Mouse (Mus musculus): ENCODE data around the gene Arfgap3. TPM values are rescaled to one million over a fixed set of nuclear protein-coding genes. Genes with fewer than 3 reads are reported as not detected.

Arfgap3 gene
- polyA plus RNA-seq, 1 experiment from 2014 or later = 15.4 TPM

DNA sequence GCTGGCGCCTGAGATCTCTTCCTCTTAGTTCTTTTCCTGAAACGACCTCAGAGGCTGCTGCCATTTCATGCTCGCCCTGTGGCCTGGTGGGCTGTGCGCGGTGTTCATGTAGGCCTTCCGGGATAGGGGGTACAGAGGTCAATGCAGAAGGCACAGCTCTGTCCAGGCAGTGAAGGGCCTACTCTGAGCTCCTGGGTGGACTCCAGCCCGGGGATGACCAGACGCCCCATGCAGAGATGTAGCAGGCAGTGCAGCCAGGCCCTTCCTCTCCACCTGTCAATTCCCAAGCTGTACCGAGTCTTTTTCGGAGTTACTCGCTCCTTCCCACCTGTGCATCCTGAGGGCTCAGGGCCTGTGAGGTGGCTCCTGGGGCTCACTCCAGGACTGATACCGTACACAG lies 43.9 kb downstream of the Arfgap3 start:
- Histone ChIP-seq H3K36me3 (replicated peaks) (peaks cover 43% of the 10 kb centered on the region), H3K4me1 (replicated peaks) (peaks cover 40% of the 10 kb centered on the region), H3K27me3 (no peaks in the 10 kb centered on the region), H3K9ac (no peak overlapping the region), H3K9me3 (replicated peaks) (no peaks in the 10 kb centered on the region), H3K27ac (replicated peaks) (0 out of 2 replicates have a peak overlapping the region, but pooled peaks have one; percentile 14), H3K4me3 (replicated peaks) (no peak overlapping the region), H3K4me2 (no peak overlapping the region)
- no peak for ATAC-seq (ENCODE audit: insufficient read depth)
- WGBS (ENCODE audit: insufficient replicate concordance) = 82% methylated on average over 12 of the region's 12 CpGs

GRCm38 (mm10) chr15:83305192-83305921 lies 44.7 kb downstream of the Arfgap3 start:
- Histone ChIP-seq H3K9ac (no peak overlapping the region), H3K4me3 (replicated peaks) (no peak overlapping the region), H3K27me3 (no peaks in the 10 kb centered on the region), H3K4me1 (replicated peaks) (peaks cover 45% of the 10 kb centered on the region), H3K27ac (replicated peaks) (peak overlapping the region; percentile 35; the same call in 1 of the 2 replicates), H3K36me3 (replicated peaks) (peaks cover 40% of the 10 kb centered on the region), H3K9me3 (replicated peaks) (no peaks in the 10 kb centered on the region), H3K4me2 (no peak overlapping the region)
- no peak for ATAC-seq (ENCODE audit: insufficient read depth)
- 70% methylated on average over 12 of the region's 12 CpGs for WGBS (ENCODE audit: insufficient replicate concordance)

GRCm38 (mm10) chr15:83304804-83305191 lies 45.2 kb downstream of the Arfgap3 start:
- 84% methylated on average over 9 of the region's 9 CpGs for WGBS (ENCODE audit: insufficient replicate concordance)
- ATAC-seq (ENCODE audit: insufficient read depth) = no peak
- Histone ChIP-seq H3K9ac (no peak overlapping the region), H3K27me3 (no peaks in the 10 kb centered on the region), H3K4me1 (replicated peaks) (peaks cover 51% of the 10 kb centered on the region), H3K4me2 (no peak overlapping the region), H3K9me3 (replicated peaks) (no peaks in the 10 kb centered on the region), H3K27ac (replicated peaks) (peak overlapping the region; percentile 35; the same call in 1 of the 2 replicates), H3K4me3 (replicated peaks) (no peak overlapping the region), H3K36me3 (replicated peaks) (peaks cover 34% of the 10 kb centered on the region)

DNA sequence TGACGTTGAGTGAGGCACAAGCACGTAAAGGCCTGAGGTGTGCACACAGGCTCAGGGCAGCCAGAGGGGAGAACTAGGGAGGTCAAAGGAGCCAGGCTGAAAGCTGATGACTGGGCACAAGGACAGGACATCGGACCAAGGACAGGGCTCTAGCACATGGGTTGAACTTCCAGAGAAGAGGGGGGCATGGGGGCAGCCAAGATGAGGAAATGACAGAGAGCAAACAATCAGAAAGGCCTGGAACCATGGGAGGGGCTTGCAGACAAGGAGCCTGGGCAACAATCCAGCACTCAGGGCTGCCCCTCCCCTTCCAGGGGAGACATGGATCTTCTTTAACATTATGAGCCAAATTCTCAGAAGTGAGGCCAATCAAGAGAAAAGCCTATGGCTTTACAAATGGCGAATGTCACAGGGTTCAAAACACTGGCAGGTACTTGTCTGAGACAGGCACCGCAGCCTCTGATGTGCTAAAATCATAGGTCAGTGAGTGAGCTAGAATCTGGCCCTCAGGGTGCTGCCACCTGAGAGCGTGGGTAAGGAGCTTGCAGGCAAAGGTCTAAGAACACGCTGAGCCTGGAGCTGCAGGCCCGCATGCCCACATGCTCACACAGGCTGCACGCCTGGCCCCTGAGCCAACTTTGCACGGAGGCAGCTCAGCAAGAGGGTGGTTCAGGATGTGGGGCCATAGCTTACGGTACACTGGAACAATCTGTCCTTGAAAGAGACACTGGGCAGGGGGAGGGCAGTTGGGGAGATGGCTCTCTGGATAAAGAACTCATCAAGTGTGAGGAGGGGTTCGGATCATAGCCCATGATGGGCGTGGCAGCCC lies 46.2 kb downstream of the Arfgap3 start:
- no peak overlapping the region for H3K4me3 ChIP-seq (replicated peaks)
- H3K4me2 ChIP-seq = no peak overlapping the region
- ATAC-seq (ENCODE audit: insufficient read depth) = no peak
- H3K4me1 ChIP-seq (replicated peaks) = peaks cover 54% of the 10 kb centered on the region
- WGBS (ENCODE audit: insufficient replicate concordance) = 71% methylated on average over 13 of the region's 13 CpGs
- H3K9me3 ChIP-seq (replicated peaks) = no peaks in the 10 kb centered on the region
- no peak overlapping the region for H3K27ac ChIP-seq (replicated peaks)
- no peak overlapping the region for H3K9ac ChIP-seq
- no peaks in the 10 kb centered on the region for H3K27me3 ChIP-seq
- peaks cover 32% of the 10 kb centered on the region for H3K36me3 ChIP-seq (replicated peaks)

GRCm38 (mm10) chr15:83299916-83300582 lies 50.0 kb downstream of the Arfgap3 start:
- peak; percentile 74 for ATAC-seq (ENCODE audit: insufficient read depth)
- no peaks in the 10 kb centered on the region for H3K9me3 ChIP-seq (replicated peaks)

DNA sequence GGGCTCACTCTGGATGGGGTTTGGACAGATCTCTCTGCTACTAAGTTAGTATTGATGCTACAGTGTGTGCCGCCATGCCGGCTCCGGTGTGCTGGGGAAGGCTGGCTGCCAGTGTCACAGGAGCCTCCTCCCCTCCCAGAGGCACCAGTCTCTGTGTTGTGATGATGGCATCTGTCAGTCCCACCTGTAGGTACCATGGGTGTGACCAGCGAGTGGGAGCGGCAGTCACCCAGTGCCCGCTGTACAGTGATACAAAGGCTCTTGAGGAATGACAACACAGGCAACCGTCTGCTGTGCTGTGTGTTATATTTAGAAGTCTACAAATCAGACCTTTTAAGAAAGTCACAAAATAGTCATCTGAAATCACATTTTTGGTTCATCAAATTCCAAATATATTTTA lies 50.6 kb downstream of the Arfgap3 start:
- H3K4me1 ChIP-seq (replicated peaks) = peaks cover 25% of the 10 kb centered on the region
- no peaks in the 10 kb centered on the region for H3K27me3 ChIP-seq
- 83% methylated on average over 7 of the region's 7 CpGs for WGBS (ENCODE audit: insufficient replicate concordance)
- H3K4me2 ChIP-seq = no peak overlapping the region
- H3K27ac ChIP-seq (replicated peaks) = peak overlapping the region; percentile 56
- no peak overlapping the region for H3K9ac ChIP-seq
- peak; percentile 59 for ATAC-seq (ENCODE audit: insufficient read depth)
- 0 out of 2 replicates have a peak, but pooled peaks cover 2% of the 10 kb centered on the region for H3K36me3 ChIP-seq (replicated peaks)
- H3K9me3 ChIP-seq (replicated peaks) = no peaks in the 10 kb centered on the region
- no peak overlapping the region for H3K4me3 ChIP-seq (replicated peaks)

More at GRCm38 (mm10) chr15:83299916-83300582, 50.0 kb downstream of the Arfgap3 start:
- Histone ChIP-seq H3K36me3 (replicated peaks) (0 out of 2 replicates have a peak, but pooled peaks cover 2% of the 10 kb centered on the region), H3K27ac (replicated peaks) (peak overlapping the region; percentile 56), H3K27me3 (no peaks in the 10 kb centered on the region), H3K4me1 (replicated peaks) (peaks cover 29% of the 10 kb centered on the region), H3K4me2 (0 out of 2 replicates have a peak overlapping the region, but pooled peaks have one; percentile 16), H3K4me3 (replicated peaks) (no peak overlapping the region), H3K9ac (no peak overlapping the region)
- 54% methylated on average over 10 of the region's 10 CpGs for WGBS (ENCODE audit: insufficient replicate concordance)

DNA sequence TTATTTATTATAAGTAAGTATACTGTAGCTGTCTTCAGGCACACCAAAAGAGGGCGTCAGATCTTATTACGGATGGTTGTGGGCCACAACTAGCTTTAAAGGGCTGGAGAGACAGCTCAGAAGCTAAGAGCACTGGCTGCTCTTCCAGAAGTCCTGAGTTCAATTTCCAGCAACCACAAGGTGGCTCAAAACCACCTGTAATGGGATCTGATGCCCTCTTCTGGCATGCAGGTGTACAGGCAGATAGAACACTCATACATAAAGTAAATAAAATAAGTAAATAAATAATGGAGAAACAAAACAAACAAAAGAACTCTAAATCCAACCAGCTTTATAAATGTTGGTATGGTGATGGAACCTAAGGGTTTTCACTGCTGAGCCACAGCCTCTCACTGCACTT lies 51.2 kb downstream of the Arfgap3 start:
- Histone ChIP-seq H3K4me1 (replicated peaks) (peaks cover 18% of the 10 kb centered on the region), H3K9ac (no peak overlapping the region), H3K36me3 (replicated peaks) (0 out of 2 replicates have a peak, but pooled peaks cover 2% of the 10 kb centered on the region), H3K9me3 (replicated peaks) (no peaks in the 10 kb centered on the region), H3K27me3 (no peaks in the 10 kb centered on the region), H3K4me3 (replicated peaks) (no peak overlapping the region), H3K4me2 (no peak overlapping the region), H3K27ac (replicated peaks) (peak overlapping the region; percentile 56)
- ATAC-seq (ENCODE audit: insufficient read depth) = no peak
- WGBS (ENCODE audit: insufficient replicate concordance) = 79% methylated on average over 2 of the region's 2 CpGs

DNA sequence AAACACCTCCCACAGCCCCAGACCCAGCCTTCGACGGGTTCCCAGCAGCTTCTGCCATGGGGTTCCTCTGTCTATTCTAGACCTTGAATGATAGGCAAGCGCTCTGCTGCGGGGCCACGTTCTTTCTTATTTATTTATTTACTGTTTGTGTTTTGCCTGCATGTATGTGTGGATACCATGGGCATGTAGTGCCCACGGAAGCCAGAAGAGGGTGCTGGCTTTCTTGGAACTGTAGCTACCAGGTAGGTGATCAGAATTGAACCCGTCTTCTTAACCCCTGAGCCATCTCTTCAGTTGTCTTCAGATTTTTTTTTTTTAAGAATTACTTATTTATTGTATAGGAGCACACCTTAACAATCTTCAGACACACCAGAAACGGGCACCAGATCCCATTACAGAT lies 51.7 kb downstream of the Arfgap3 start:
- 75% methylated on average over 8 of the region's 8 CpGs for WGBS (ENCODE audit: insufficient replicate concordance)
- H3K27ac ChIP-seq (replicated peaks) = no peak overlapping the region
- 0 out of 2 replicates have a peak, but pooled peaks cover 2% of the 10 kb centered on the region for H3K36me3 ChIP-seq (replicated peaks)
- H3K4me3 ChIP-seq (replicated peaks) = no peak overlapping the region
- H3K4me2 ChIP-seq = no peak overlapping the region
- peaks cover 18% of the 10 kb centered on the region for H3K4me1 ChIP-seq (replicated peaks)
- no peaks in the 10 kb centered on the region for H3K27me3 ChIP-seq
- ATAC-seq (ENCODE audit: insufficient read depth) = no peak
- H3K9me3 ChIP-seq (replicated peaks) = no peaks in the 10 kb centered on the region
- H3K9ac ChIP-seq = no peak overlapping the region

- H3K4me3 ChIP-seq (replicated peaks) = no peak overlapping the region
- 67% methylated on average over 8 of the region's 8 CpGs for WGBS (ENCODE audit: insufficient replicate concordance)
- H3K27me3 ChIP-seq = no peaks in the 10 kb centered on the region
- no peak overlapping the region for H3K9ac ChIP-seq
- peaks cover 24% of the 10 kb centered on the region for H3K4me1 ChIP-seq (replicated peaks)
- H3K9me3 ChIP-seq (replicated peaks) = no peaks in the 10 kb centered on the region
- H3K36me3 ChIP-seq (replicated peaks) = 0 out of 2 replicates have a peak, but pooled peaks cover 2% of the 10 kb centered on the region
- H3K27ac ChIP-seq (replicated peaks) = no peak overlapping the region
- ATAC-seq (ENCODE audit: insufficient read depth) = no peak
- H3K4me2 ChIP-seq = no peak overlapping the region
Observed at GRCm38 (mm10) chr15:83296771-83297311, 53.2 kb downstream of the Arfgap3 start.

GRCm38 (mm10) chr15:83296050-83296449 lies 54.0 kb downstream of the Arfgap3 start:
- H3K4me3 ChIP-seq (replicated peaks) = no peak overlapping the region
- no peak overlapping the region for H3K4me2 ChIP-seq
- H3K27ac ChIP-seq (replicated peaks) = no peak overlapping the region
- no peak overlapping the region for H3K9ac ChIP-seq
- no peaks in the 10 kb centered on the region for H3K27me3 ChIP-seq
- ATAC-seq (ENCODE audit: insufficient read depth) = no peak
- 66% methylated on average over 4 of the region's 4 CpGs for WGBS (ENCODE audit: insufficient replicate concordance)
- H3K36me3 ChIP-seq (replicated peaks) = 0 out of 2 replicates have a peak, but pooled peaks cover 2% of the 10 kb centered on the region
- H3K4me1 ChIP-seq (replicated peaks) = peaks cover 24% of the 10 kb centered on the region
- H3K9me3 ChIP-seq (replicated peaks) = no peaks in the 10 kb centered on the region

All from liver, embryonic 15.5 days (tissue).